Mouse (Mus musculus) C2C12 (cell line): ENCODE data around the gene Coq8a. TPM values are rescaled to one million over a fixed set of nuclear protein-coding genes. Genes with fewer than 3 reads are reported as not detected.

Source experiments
- H3K27me3 ChIP-seq: one replicate; pipeline ENCODE4 v1.6.1; 2011; ENCODE audit not compliant: control insufficient read depth, insufficient read depth, insufficient read length
- H3K36me3 ChIP-seq: one replicate; pipeline ENCODE4 v1.6.1; 2011; ENCODE audit not compliant: control insufficient read depth, insufficient read depth
- H3K4me3 ChIP-seq: one replicate; pipeline ENCODE4 v1.5.1; 2011; ENCODE audit warnings: mild to moderate bottlenecking, control low read depth; ENCODE audit not compliant: poor library complexity, insufficient read depth, severe bottlenecking
- H3K79me2 ChIP-seq: one replicate; pipeline ENCODE4 v1.6.1; 2011; ENCODE audit not compliant: control insufficient read depth, insufficient read depth
- H3K79me3 ChIP-seq: one replicate; pipeline ENCODE4 v1.6.1; 2011; ENCODE audit warnings: low read depth, control low read depth
- H3ac ChIP-seq: one replicate; pipeline ENCODE3; 2011; ENCODE audit warnings: low read depth; ENCODE audit not compliant: control insufficient read depth, insufficient read length
- CEBPB ChIP-seq: IDR thresholded peaks from one replicate; pipeline ENCODE4 v1.6.1; 2011; ENCODE audit warnings: low read depth, mild to moderate bottlenecking, control low read depth, moderate library complexity
- CTCF ChIP-seq: IDR thresholded peaks from one replicate; pipeline ENCODE4 v1.5.1; 2011; ENCODE audit not compliant: control insufficient read depth, insufficient read depth, insufficient read length
- FOSL1 ChIP-seq: IDR thresholded peaks from one replicate; pipeline ENCODE4 v1.8.0; 2011; ENCODE audit warnings: mild to moderate bottlenecking, low read length; ENCODE audit not compliant: poor library complexity, insufficient read depth, severe bottlenecking
- MAX ChIP-seq: IDR thresholded peaks from one replicate; pipeline ENCODE4 v1.6.1; 2011; ENCODE audit warnings: mild to moderate bottlenecking, control low read depth
- MYOD1 ChIP-seq: IDR thresholded peaks from one replicate; pipeline ENCODE4 v1.6.1; 2011; ENCODE audit warnings: low read depth; ENCODE audit not compliant: control insufficient read depth, insufficient read length
- MYOG ChIP-seq: IDR thresholded peaks from one replicate; pipeline ENCODE4 v1.6.1; 2011; ENCODE audit not compliant: control insufficient read depth, insufficient read length; ENCODE audit errors: extremely low read depth
- USF1 ChIP-seq: IDR thresholded peaks from one replicate; pipeline ENCODE4 v1.6.1; 2011; ENCODE audit warnings: low read depth, mild to moderate bottlenecking, control low read depth, moderate library complexity
- polyA plus RNA-seq: library from polyadenylated mRNA; unstranded; fragments of >200 nt; fragmentation: generic; extraction: Trizol; gene quantifications from one replicate; pipeline ENCODE4 v1.2.1, GENCODE M21; 2012; ENCODE audit warnings: missing spikeins

The Coq8a gene
- polyA plus RNA-seq, 1 experiment, result 0.21 TPM

DNA sequence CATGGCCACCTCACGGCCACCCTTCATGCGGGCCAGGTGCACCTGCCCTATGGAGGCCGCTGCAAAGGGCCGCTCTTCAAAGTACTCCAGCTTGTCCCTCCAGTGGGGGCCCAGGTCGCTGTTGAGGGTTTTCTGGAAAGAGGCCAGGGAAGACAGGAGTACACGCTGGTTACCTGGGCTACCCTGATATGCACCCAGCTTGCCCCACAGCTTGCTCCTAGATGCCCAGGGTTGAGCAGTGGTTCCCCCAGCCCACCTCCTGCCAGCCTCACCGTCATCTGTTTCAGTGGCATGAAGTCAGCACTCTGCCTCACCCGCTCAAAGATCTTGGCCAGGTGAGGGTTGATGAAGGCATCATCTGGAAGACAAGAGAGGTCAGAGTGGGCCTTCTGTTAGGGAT, 29.3 kb downstream of the Coq8a start:
- H3K4me3 ChIP-seq, result no peak overlapping the region
- no peaks in the 10 kb centered on the region for H3K36me3 ChIP-seq
- H3K27me3 ChIP-seq, result peaks cover 11% of the 10 kb centered on the region
- no peak for TF ChIP-seq MYOG
- no peak for TF ChIP-seq MYOD1
- no peak for TF ChIP-seq FOSL1
- TF ChIP-seq CEBPB, result no peak
- no peak for TF ChIP-seq MAX
- TF ChIP-seq USF1, result no peak
- TF ChIP-seq CTCF, result no peak
- no peaks in the 10 kb centered on the region for H3K79me2 ChIP-seq
- no peak overlapping the region for H3ac ChIP-seq
- no peaks in the 10 kb centered on the region for H3K79me3 ChIP-seq

- H3K36me3 ChIP-seq, result no peaks in the 10 kb centered on the region
- peaks cover 9% of the 10 kb centered on the region for H3K27me3 ChIP-seq
- no peak overlapping the region for H3ac ChIP-seq
- no peaks in the 10 kb centered on the region for H3K79me3 ChIP-seq
- no peak overlapping the region for H3K4me3 ChIP-seq
- no peak for TF ChIP-seq FOSL1
- TF ChIP-seq USF1, result no peak
- no peak for TF ChIP-seq MAX
- TF ChIP-seq CEBPB, result no peak
- no peak for TF ChIP-seq CTCF
- no peak for TF ChIP-seq MYOG
- TF ChIP-seq MYOD1, result no peak
- no peaks in the 10 kb centered on the region for H3K79me2 ChIP-seq
Observed at GRCm38 (mm10) chr1:180169161-180169560, 30.2 kb downstream of the Coq8a start.

DNA sequence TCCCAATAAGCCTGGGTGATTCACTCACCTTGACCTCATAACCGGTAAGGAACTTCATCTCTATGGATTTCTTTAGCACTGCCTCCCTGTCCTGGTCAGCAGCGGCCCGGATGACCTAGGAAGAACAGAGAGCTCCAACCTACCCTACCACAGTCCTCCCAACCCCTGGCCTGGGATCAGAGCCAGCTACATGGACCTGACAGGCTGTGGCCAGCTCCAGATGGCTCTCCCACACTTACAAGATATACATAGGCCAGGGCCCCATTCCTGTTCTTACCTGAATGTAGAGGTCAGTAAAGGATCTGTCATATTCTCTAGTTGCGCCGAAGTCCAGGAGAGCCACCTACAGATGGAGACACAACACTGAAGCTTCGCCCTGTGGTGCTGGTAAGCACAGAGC, 31.1 kb downstream of the Coq8a start:
- Histone ChIP-seq H3K36me3 (no peaks in the 10 kb centered on the region), H3K4me3 (no peak overlapping the region), H3K79me3 (no peaks in the 10 kb centered on the region), H3K79me2 (no peaks in the 10 kb centered on the region), H3K27me3 (peaks cover 3% of the 10 kb centered on the region), H3ac (no peak overlapping the region)
- no peak for TF ChIP-seq USF1
- no peak for TF ChIP-seq CEBPB
- no peak for TF ChIP-seq MYOD1
- TF ChIP-seq MAX, result no peak
- no peak for TF ChIP-seq MYOG
- TF ChIP-seq FOSL1, result no peak
- TF ChIP-seq CTCF, result no peak

GRCm38 (mm10) chr1:180166533-180166932, 32.9 kb downstream of the Coq8a start:
- Histone ChIP-seq H3K27me3 (no peaks in the 10 kb centered on the region), H3K79me2 (no peaks in the 10 kb centered on the region), H3K79me3 (no peaks in the 10 kb centered on the region), H3K36me3 (no peaks in the 10 kb centered on the region), H3K4me3 (no peak overlapping the region), H3ac (no peak overlapping the region)
- TF ChIP-seq FOSL1, result no peak
- TF ChIP-seq MAX, result no peak
- no peak for TF ChIP-seq USF1
- TF ChIP-seq MYOD1, result no peak
- TF ChIP-seq MYOG, result no peak
- no peak for TF ChIP-seq CTCF
- no peak for TF ChIP-seq CEBPB

DNA sequence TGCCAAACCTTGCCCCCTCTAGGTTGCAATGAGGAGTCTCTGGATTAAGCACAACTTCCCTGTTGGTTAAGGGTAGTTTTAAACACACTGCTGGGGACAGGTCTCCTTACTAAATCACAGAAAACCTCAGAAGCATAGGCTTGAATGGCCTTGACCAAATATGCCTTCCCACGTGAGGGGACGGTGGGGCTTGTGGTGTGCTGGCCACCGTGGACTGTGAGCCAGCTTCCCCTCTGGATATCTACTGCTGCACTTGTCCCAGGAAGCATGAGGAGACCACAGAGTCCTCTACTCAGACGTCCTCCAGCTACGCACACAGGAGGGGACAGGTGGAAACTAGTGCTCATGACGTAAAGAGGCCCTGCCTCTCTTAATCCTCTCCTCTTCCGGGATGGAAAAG, 36.4 kb downstream of the Coq8a start:
- Histone ChIP-seq H3K79me3 (no peaks in the 10 kb centered on the region), H3K27me3 (no peaks in the 10 kb centered on the region), H3ac (no peak overlapping the region), H3K36me3 (peaks cover 5% of the 10 kb centered on the region), H3K4me3 (no peak overlapping the region), H3K79me2 (no peaks in the 10 kb centered on the region)
- TF ChIP-seq MAX, result no peak
- no peak for TF ChIP-seq CTCF
- no peak for TF ChIP-seq MYOG
- no peak for TF ChIP-seq USF1
- TF ChIP-seq MYOD1, result no peak
- no peak for TF ChIP-seq FOSL1
- TF ChIP-seq CEBPB, result no peak

DNA sequence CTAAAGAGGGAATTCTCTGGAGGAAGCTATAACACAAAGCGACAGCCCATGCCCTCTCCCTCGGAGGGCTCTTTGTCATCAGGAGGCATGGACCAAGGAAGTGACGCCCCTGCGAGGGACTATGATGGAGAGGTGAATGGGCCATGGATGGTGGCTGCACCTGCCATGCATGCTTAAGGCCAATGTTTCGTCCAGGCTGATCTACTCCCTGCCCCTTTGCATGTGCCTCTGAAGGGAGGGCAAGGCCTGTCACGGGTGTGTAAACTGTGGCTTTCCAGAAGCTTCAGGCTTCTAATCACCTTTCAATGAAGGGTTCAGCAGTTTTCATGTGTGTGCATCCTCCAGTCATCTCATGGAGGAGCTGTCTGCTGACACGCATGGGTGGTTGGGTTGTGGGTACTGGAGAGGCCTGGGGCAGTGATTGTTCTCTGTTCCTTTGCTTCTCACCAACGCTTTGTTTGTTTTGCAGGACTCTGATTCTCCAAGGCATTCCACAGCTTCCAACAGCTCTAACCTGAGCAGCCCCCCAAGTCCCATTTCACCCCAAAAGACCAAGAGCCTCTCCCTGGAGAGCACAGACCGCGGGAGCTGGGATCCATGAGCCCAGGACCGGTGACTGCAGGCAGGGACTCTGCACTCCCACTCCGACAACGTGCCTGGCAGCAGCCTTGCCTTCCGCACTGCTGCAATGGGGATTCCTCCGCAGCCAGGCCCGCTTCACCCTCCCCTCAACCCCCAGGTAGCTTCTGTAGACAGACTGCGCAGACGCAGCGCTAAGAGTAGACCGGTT, 37.6 kb downstream of the Coq8a start:
- Histone ChIP-seq H3K79me2 (no peaks in the 10 kb centered on the region), H3K36me3 (peaks cover 5% of the 10 kb centered on the region), H3K4me3 (no peak overlapping the region), H3ac (no peak overlapping the region), H3K27me3 (no peaks in the 10 kb centered on the region), H3K79me3 (no peaks in the 10 kb centered on the region)
- TF ChIP-seq USF1 (no peak), MYOG (no peak)
